Mouse (Mus musculus) forebrain, embryonic 11.5 days (tissue): ENCODE measurements around the gene Cdk6. TPM values are rescaled to one million over a fixed set of nuclear protein-coding genes. Genes with fewer than 3 reads are reported as not detected.
"Not testable (repeated sequence)": the region's sequence is repeated elsewhere in the genome, so short reads cannot be mapped to it uniquely, and the experiment has no call there.

Source experiments
- ATAC-seq: fragments of 200-750 bp; cut with Nextera tagmentation; replicated peaks from 2 replicates; pipeline ENCODE4 v1.8.0; 2017; ENCODE audit warnings: moderate TSS enrichment; ENCODE audit not compliant: low FRiP score
- DNase-seq: peaks from one replicate; pipeline ENCODE4 v3.0.0-alpha.2; 2017; ENCODE audit warnings: low spot score
- H3K27ac ChIP-seq: fragments of 300-500 bp; sonication (generic); 2 replicates; pipeline ENCODE4 v1.5.1; 2014; ENCODE audit warnings: low read depth, low read length
- H3K27me3 ChIP-seq: fragments of 300-500 bp; sonication (generic); 2 replicates; pipeline ENCODE4 v1.6.1; 2014; ENCODE audit warnings: mild to moderate bottlenecking, low read length, mixed read lengths; ENCODE audit not compliant: control insufficient read depth, insufficient read depth
- H3K36me3 ChIP-seq: fragments of 300-500 bp; sonication (generic); 2 replicates; pipeline ENCODE4 v1.6.1; 2014; ENCODE audit warnings: mild to moderate bottlenecking, low read length, moderate library complexity, mixed read lengths; ENCODE audit not compliant: control insufficient read depth, insufficient read depth
- H3K4me1 ChIP-seq: fragments of 300-500 bp; sonication (generic); replicated peaks from 2 replicates; pipeline ENCODE4 v1.6.1; 2014; ENCODE audit warnings: low read length, mixed read lengths; ENCODE audit not compliant: control insufficient read depth, insufficient read depth
- H3K4me2 ChIP-seq: fragments of 300-500 bp; sonication (generic); 2 replicates; pipeline ENCODE4 v1.6.1; 2014; ENCODE audit warnings: low read depth, mild to moderate bottlenecking, low read length, moderate library complexity, mixed read lengths; ENCODE audit not compliant: severe bottlenecking
- H3K4me3 ChIP-seq: fragments of 300-500 bp; sonication (generic); 2 replicates; pipeline ENCODE4 v1.5.1; 2014; ENCODE audit warnings: low read depth, low read length
- H3K9ac ChIP-seq: fragments of 300-500 bp; sonication (generic); 2 replicates; pipeline ENCODE4 v1.6.1; 2014; ENCODE audit warnings: low read length
- H3K9me3 ChIP-seq: fragments of 300-500 bp; sonication (generic); 2 replicates; pipeline ENCODE4 v1.6.1; 2016; ENCODE audit warnings: low read length, mixed read lengths; ENCODE audit not compliant: control insufficient read depth
- WGBS: fragments of 180-500 bp; shearing (Covaris S2); extraction: QIAGEN DNeasy Blood & Tissue Kit; methylation state at CpG from one replicate; pipeline ENCODE4 v1.1.7; 2014; 5-methylcytosine and 5-hydroxymethylcytosine counted together
- polyA plus RNA-seq: library from polyadenylated mRNA; unstranded; fragments of >200 nt; fragmentation: Nextera tagmentation; extraction: Ambion mirVana; gene quantifications from 2 replicates; pipeline ENCODE4 v1.2.1, GENCODE M21; 2014

Gene Cdk6
- polyA plus RNA-seq, 1 experiment from 2014 or later = 21.3 TPM

DNA sequence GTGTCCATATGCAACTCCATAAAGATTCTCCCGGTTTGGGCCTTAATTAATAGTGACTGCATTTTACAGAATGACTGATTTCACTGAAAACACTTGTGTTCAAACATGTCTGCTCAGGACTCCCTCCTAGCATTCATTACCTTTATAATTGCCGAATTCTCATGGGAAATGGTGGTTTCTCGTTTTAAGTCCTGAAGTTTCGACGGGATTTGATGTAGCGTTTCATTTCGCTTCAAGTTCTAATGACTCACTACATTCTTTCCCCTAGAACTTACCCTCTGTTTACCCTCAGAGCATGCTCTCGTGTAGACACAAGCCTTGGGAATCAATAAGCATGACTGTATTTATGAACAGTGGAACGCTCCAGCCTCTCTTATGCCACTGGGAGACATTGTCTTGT lies 66.6 kb downstream of the Cdk6 start:
- ATAC-seq (no peak), DNase-seq (no peak)
- Histone ChIP-seq H3K36me3 (no peaks in the 10 kb centered on the region), H3K27me3 (no peaks in the 10 kb centered on the region), H3K4me2 (no peak overlapping the region), H3K4me3 (no peak overlapping the region), H3K9ac (no peak overlapping the region), H3K9me3 (no peaks in the 10 kb centered on the region), H3K27ac (no peak overlapping the region), H3K4me1 (no peaks in the 10 kb centered on the region; the same call in 1 of the 2 replicates)
- 87% methylated on average over 9 of the region's 9 CpGs for WGBS

DNA sequence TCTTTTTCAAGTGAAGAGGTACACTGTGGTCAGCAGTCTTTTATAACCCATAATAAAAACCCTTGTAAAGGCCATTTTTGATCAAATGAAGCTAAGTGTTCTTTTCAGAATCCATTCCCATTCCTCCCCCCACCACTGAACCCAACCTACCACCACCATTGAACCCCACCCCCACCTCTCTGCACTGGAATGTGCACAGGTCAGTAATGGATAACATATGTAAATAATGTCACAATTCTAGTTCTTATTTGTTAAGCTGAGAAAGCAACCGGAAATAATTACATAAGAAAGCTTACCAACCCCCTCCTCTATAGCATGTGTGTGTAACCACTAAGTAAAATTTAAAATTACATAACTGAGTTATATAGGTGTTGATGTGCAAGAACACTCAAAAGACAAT lies 76.9 kb downstream of the Cdk6 start:
- WGBS = 72% methylated on average over 1 of the region's 1 CpGs
- H3K4me3 ChIP-seq, ATAC-seq, H3K4me2 ChIP-seq, DNase-seq, H3K27ac ChIP-seq, H3K4me1 ChIP-seq, H3K36me3 ChIP-seq, H3K27me3 ChIP-seq, H3K9ac ChIP-seq, H3K9me3 ChIP-seq: not testable (repeated sequence)

DNA sequence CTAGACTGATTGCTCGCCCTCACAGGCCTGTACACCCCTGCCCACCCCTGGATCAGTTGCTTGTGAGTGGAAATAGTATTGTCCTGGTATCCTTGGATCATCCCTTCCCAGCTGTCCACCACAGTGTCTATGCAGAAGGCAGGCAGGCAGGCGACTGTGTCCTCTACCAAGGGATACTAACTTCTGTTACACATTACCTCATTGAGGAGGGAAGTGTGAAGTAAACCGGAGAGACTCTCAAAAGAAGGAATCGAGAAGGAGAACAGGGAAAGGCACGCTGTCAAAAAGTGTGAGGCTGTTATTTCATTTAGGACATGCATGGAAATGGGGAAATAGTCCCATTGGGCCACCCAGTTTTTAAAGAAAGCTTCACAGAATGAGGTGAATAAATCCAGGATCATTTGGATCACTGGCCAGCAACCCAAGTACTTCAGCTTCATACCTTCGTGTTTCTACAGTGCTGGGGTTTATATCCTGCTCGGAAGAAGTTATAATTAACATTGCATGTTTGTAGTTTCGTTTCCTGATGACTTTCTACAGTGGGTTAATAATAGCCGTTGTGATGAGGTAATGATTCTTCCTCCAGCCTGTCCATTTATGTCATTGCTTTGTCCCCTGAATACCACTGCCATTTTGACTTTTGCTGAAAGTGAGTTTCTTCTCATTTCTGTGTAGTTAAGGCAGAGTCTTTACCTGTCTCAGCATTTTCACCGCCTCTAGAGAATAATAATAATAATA lies 79.0 kb downstream of the Cdk6 start:
- Histone ChIP-seq H3K27ac (no peak overlapping the region), H3K4me2 (no peak overlapping the region), H3K36me3 (no peaks in the 10 kb centered on the region), H3K27me3 (no peaks in the 10 kb centered on the region), H3K4me1 (no peaks in the 10 kb centered on the region), H3K9me3 (no peaks in the 10 kb centered on the region), H3K9ac (no peak overlapping the region), H3K4me3 (no peak overlapping the region)
- WGBS = 86% methylated on average over 10 of the region's 10 CpGs
- ATAC-seq (no peak), DNase-seq (no peak)

DNA sequence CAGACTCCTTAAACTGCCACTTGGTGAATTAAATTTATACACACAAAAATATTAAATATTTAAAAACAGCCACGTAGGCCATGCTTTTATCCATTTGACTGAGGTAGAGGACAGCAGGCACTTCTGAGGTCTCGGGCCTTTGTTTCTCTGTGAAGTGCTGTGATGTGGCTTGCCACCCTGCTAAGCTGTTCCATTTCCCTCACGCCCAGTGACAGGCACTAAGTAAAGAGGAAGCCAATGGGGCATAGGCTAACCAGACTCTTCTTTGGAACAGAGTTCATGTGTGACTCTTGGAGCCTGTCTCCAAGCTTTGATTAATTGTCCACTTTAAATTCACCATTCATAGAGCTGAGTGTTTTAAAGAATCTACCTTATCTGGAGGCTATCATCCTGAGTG lies 79.5 kb downstream of the Cdk6 start:
- DNase-seq (no peak), ATAC-seq (no peak)
- 86% methylated on average over 3 of the region's 3 CpGs for WGBS

DNA sequence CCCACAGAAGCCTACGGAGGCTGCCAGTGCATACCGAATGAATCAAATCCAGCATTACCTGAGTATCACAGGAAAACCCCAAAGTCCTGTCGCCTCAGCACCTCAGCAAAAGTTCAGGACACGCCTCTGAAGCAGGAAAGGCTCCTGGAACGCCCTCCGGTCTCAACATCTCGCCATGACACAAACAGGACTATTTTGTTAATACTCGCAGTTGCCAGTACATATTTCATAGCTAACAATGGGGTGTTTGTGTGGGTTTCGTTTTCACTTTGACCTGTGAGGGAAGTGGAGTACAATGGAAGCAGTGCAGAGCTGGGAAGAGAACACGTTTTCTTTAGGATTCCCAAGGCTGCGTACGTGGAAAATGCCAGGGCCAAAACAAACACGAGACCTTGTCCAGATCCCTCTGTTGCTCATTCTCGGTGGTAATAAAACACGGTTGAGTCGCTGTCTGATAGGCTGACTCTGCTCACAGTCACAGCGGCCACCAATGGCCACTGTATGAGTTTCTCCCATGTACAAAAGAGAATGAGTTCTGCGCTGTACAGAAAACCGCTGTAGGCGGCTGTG lies 91.9 kb downstream of the Cdk6 start:
- not testable (repeated sequence) for H3K4me3 ChIP-seq, DNase-seq, ATAC-seq, H3K27me3 ChIP-seq, H3K9me3 ChIP-seq, H3K4me1 ChIP-seq, H3K36me3 ChIP-seq, H3K9ac ChIP-seq, H3K27ac ChIP-seq, H3K4me2 ChIP-seq
- 86% methylated on average over 18 of the region's 20 CpGs for WGBS

More for the DNA sequence above, 79.5 kb downstream of the Cdk6 start:
- Histone ChIP-seq H3K9me3 (no peaks in the 10 kb centered on the region), H3K27me3 (no peaks in the 10 kb centered on the region), H3K4me1 (no peaks in the 10 kb centered on the region), H3K27ac (no peak overlapping the region), H3K36me3 (no peaks in the 10 kb centered on the region), H3K4me3 (no peak overlapping the region), H3K9ac (no peak overlapping the region), H3K4me2 (no peak overlapping the region)

DNA sequence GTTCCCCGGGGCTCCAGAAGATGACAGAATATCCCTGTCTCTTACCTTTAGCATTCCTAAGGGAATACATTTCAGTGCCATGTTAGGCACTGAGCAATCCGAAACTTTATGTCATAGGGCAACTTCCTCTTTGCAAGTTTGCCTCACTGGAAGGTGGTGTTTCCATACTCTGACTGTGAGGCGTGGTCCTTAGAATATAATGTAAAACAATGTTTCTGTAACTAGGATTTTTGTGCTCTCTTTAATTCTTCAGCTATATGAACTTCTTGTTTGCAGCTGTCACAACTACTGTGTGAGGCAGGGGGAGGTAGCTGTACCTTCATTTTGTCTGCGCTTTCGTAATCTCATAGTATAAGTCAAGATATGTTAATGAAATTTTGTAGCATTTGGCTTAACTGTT lies 92.8 kb downstream of the Cdk6 start:
- not testable (repeated sequence) for H3K9me3 ChIP-seq, H3K36me3 ChIP-seq, H3K27me3 ChIP-seq, H3K9ac ChIP-seq, ATAC-seq, H3K27ac ChIP-seq, H3K4me2 ChIP-seq, H3K4me1 ChIP-seq, DNase-seq, H3K4me3 ChIP-seq
- 90% methylated on average over 5 of the region's 5 CpGs for WGBS

DNA sequence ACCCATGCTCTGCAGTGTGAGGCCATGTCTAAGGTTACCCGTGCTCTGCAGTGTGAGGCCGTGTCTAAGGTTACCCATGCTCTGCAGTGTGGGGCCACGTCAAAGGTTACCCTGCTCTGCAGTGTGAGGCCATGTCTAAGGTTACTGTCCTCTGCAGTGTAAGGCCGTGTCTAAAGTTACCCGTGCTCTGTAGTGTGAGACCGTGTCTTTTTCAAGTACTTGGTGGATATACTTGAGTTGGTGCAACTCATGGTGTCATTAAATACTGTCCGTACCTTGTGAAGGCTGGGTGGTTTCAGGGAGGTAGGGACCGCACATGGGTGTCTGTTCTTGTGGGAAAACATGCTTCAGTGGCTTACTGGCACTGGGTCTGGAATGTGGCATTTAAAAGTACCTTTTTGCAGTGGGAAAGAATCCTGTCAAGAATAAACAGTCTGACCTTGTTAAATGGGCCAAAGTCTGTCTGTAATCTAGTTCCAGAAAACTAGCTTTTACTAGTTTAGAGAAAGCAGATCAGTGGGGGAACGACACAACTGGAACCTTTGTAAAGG lies 97.2 kb downstream of the Cdk6 start:
- 93% methylated on average over 9 of the region's 9 CpGs for WGBS
- not testable (repeated sequence) for ATAC-seq, DNase-seq

DNA sequence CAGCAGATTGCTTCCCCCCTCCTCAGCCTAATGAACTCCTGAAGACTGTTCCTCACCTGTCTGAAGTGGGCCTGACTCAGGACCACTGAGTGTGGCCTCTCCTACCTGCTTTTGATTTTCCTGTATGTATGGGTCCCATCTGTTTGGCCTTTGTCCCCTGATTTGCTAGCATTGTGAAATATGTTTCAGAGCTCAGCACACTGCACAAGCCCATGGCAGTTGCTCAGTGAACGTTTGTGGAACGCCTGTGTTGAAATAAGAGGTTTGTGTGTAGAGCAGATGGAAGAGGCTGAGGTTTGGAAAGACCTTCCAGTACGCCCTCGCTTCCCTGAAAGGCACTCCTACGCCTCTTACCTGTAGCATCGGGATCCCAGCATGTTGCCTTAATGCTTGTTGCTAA lies 98.1 kb downstream of the Cdk6 start:
- H3K4me3 ChIP-seq, H3K36me3 ChIP-seq, H3K9ac ChIP-seq, DNase-seq, H3K4me1 ChIP-seq, H3K27ac ChIP-seq, ATAC-seq, H3K9me3 ChIP-seq, H3K27me3 ChIP-seq, H3K4me2 ChIP-seq: not testable (repeated sequence)
- 90% methylated on average over 6 of the region's 6 CpGs for WGBS

More for the DNA sequence above, 97.2 kb downstream of the Cdk6 start:
- not testable (repeated sequence) for H3K4me3 ChIP-seq, H3K4me1 ChIP-seq, H3K9me3 ChIP-seq, H3K27me3 ChIP-seq, H3K4me2 ChIP-seq, H3K9ac ChIP-seq, H3K27ac ChIP-seq, H3K36me3 ChIP-seq

DNA sequence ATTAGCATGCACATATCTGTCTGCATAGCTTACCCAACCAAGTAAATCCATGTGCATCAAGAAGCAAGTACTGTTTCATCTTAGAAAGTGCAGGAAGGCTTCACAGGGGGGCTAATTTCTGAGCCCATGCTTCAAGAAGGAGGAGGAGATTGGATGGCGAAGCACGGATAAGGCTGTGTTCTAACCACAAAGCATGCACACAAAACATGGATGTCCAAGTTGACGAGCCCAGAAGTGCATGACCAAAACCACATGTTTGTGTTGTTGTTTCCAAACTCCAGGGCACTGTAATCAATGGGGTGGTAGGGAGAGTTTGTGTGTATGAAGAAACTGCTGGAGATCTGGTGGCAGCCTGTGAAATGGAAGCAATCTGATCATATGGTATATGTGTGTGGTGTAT lies 101.2 kb downstream of the Cdk6 start:
- not testable (repeated sequence) for H3K9ac ChIP-seq, H3K4me3 ChIP-seq, H3K27me3 ChIP-seq, H3K4me1 ChIP-seq, DNase-seq, H3K27ac ChIP-seq, ATAC-seq, H3K4me2 ChIP-seq, H3K9me3 ChIP-seq, H3K36me3 ChIP-seq
- WGBS = 86% methylated on average over 3 of the region's 3 CpGs
